Comparison of ENCODE assay signal across 8 mouse cellular contexts in genomic region chr19:41317315-41318095, GRCm38 (mm10). TPM values are rescaled to one million over a fixed set of nuclear protein-coding genes. Genes with fewer than 3 reads are reported as not detected.
DNase-seq lines count a peak whose midpoint lies in the region; ATAC-seq and TF ChIP-seq lines count a peak whose summit lies in the region.

No protein-coding gene starts in this region.

- peak; percentile 43 to 47 for DNase-seq in spleen, adult 2 months (ENCODE audit: low read depth in 1 of 2, low spot score in 2 of 2)
- DNase-seq in spleen, adult 12 weeks (ENCODE audit: low spot score) = no peak
- no peak for DNase-seq in urinary bladder, adult 18-20 months (ENCODE audit: low spot score in 2 of 2)

- peak; percentile 83; the same call in 1 of the 2 replicates for TF ChIP-seq CTCF in spleen, adult 2 months (IDR thresholded peaks at IDR 0.05; ENCODE audit: extremely low read depth, insufficient read depth, insufficient read length, insufficient replicate concordance)
- TF ChIP-seq CTCF in bone marrow, adult 2 months (IDR thresholded peaks at IDR 0.05; ENCODE audit: control insufficient read depth, insufficient read depth, low read length) = peak; percentile 72
- peak; percentile 84 for TF ChIP-seq CTCF in embryonic fibroblast, embryonic 13.5 days (IDR thresholded peaks at IDR 0.05; ENCODE audit: borderline replicate concordance, insufficient read depth, low read length)
- TF ChIP-seq CTCF in olfactory bulb, adult 2 months (IDR thresholded peaks at IDR 0.05; ENCODE audit: insufficient read depth, low read depth, low read length) = peak; percentile 69

- H3K4me2 ChIP-seq in kidney, embryonic 15.5 days = no peak overlapping the region
- H3K4me2 ChIP-seq in lung, embryonic 16.5 days (ENCODE audit: low read depth, low read length) = no peak overlapping the region

- TF ChIP-seq POLR2A in spleen, adult 2 months (IDR thresholded peaks at IDR 0.05; ENCODE audit: low read depth, low read length) = no peak
- TF ChIP-seq POLR2A in bone marrow, adult 2 months (IDR thresholded peaks at IDR 0.05; ENCODE audit: borderline replicate concordance, control insufficient read depth, low read depth, low read length) = no peak
- no peak for TF ChIP-seq POLR2A in embryonic fibroblast, embryonic 13.5 days (IDR thresholded peaks at IDR 0.05; ENCODE audit: low read depth, low read length)
- TF ChIP-seq POLR2A in olfactory bulb, adult 2 months (IDR thresholded peaks at IDR 0.05; ENCODE audit: insufficient read depth, low read depth, low read length) = no peak

- H3K4me3 ChIP-seq in spleen, adult 2 months (ENCODE audit: extremely low read depth, insufficient read depth, insufficient read length) = no peak overlapping the region
- no peak overlapping the region for H3K4me3 ChIP-seq in bone marrow, adult 2 months (replicated peaks; ENCODE audit: control insufficient read depth, low read depth, low read length)
- H3K4me3 ChIP-seq in embryonic fibroblast, embryonic 13.5 days (ENCODE audit: insufficient read depth, low read length) = no peak overlapping the region
- H3K4me3 ChIP-seq in kidney, embryonic 15.5 days (replicated peaks) = no peak overlapping the region
- H3K4me3 ChIP-seq in lung, embryonic 16.5 days (ENCODE audit: low read length) = no peak overlapping the region
- no peak overlapping the region for H3K4me3 ChIP-seq in olfactory bulb, adult 2 months (ENCODE audit: insufficient read depth, low read depth, low read length)

- H3K36me3 ChIP-seq in spleen, adult 2 months (ENCODE audit: control insufficient read depth, insufficient read depth, low read length) = peaks cover 33% of the 10 kb centered on the region
- no peaks in the 10 kb centered on the region for H3K36me3 ChIP-seq in kidney, embryonic 15.5 days
- no peaks in the 10 kb centered on the region for H3K36me3 ChIP-seq in lung, embryonic 16.5 days (ENCODE audit: control insufficient read depth, insufficient read depth, low read length)

- WGBS in spleen, adult 2 months = 61% methylated on average over 11 of the region's 11 CpGs
- WGBS in bone marrow, adult 2 months = 54% methylated on average over 11 of the region's 11 CpGs
- 39% methylated on average over 11 of the region's 11 CpGs for WGBS in kidney, embryonic 15.5 days
- WGBS in lung, embryonic 16.5 days = 25% methylated on average over 11 of the region's 11 CpGs
- WGBS in olfactory bulb, adult 2 months = 25% methylated on average over 11 of the region's 11 CpGs

- H3K27ac ChIP-seq in spleen, adult 2 months (ENCODE audit: insufficient read depth, low read length) = no peak overlapping the region
- H3K27ac ChIP-seq in bone marrow, adult 2 months (ENCODE audit: control insufficient read depth, insufficient read depth, low read depth, low read length, poor library complexity) = no peak overlapping the region
- no peak overlapping the region for H3K27ac ChIP-seq in embryonic fibroblast, embryonic 13.5 days (ENCODE audit: insufficient read depth, low read length)
- no peak overlapping the region for H3K27ac ChIP-seq in kidney, embryonic 15.5 days
- H3K27ac ChIP-seq in lung, embryonic 16.5 days (ENCODE audit: low read length) = no peak overlapping the region
- H3K27ac ChIP-seq in olfactory bulb, adult 2 months (ENCODE audit: insufficient read depth, low read depth, low read length) = no peak overlapping the region

- no peaks in the 10 kb centered on the region for H3K4me1 ChIP-seq in spleen, adult 2 months (ENCODE audit: control insufficient read depth, insufficient read depth, insufficient read length)
- peaks cover 3% of the 10 kb centered on the region for H3K4me1 ChIP-seq in bone marrow, adult 2 months (ENCODE audit: control insufficient read depth, insufficient read depth, low read length)
- no peaks in the 10 kb centered on the region for H3K4me1 ChIP-seq in embryonic fibroblast, embryonic 13.5 days (ENCODE audit: control insufficient read depth, insufficient read depth, low read length)
- H3K4me1 ChIP-seq in kidney, embryonic 15.5 days = no peaks in the 10 kb centered on the region
- no peaks in the 10 kb centered on the region for H3K4me1 ChIP-seq in lung, embryonic 16.5 days (replicated peaks; ENCODE audit: control insufficient read depth, insufficient read depth, low read length)
- H3K4me1 ChIP-seq in olfactory bulb, adult 2 months (ENCODE audit: control insufficient read depth, insufficient read depth, low read length) = no peaks in the 10 kb centered on the region

- H3K9ac ChIP-seq in kidney, embryonic 15.5 days = no peak overlapping the region
- H3K9ac ChIP-seq in lung, embryonic 16.5 days (ENCODE audit: low read length) = no peak overlapping the region

- H3K27me3 ChIP-seq in spleen, adult 2 months (ENCODE audit: control insufficient read depth, insufficient read depth, low read length) = no peaks in the 10 kb centered on the region
- H3K27me3 ChIP-seq in kidney, embryonic 15.5 days = peaks cover 12% of the 10 kb centered on the region; the same call in 1 of the 2 replicates
- H3K27me3 ChIP-seq in lung, embryonic 16.5 days (ENCODE audit: control insufficient read depth, insufficient read depth, low read depth, low read length) = no peaks in the 10 kb centered on the region; the same call in 1 of the 2 replicates

- H3K9me3 ChIP-seq in kidney, embryonic 15.5 days (replicated peaks) = no peaks in the 10 kb centered on the region
- no peaks in the 10 kb centered on the region for H3K9me3 ChIP-seq in lung, embryonic 16.5 days (ENCODE audit: control insufficient read depth, low read length)

- ATAC-seq in kidney, embryonic 15.5 days (replicated peaks; ENCODE audit: low FRiP score) = 0 out of 2 replicates have a peak, but pooled peaks have one; percentile 22
- ATAC-seq in lung, embryonic 16.5 days (ENCODE audit: low read depth) = peak; percentile 41; the same call in 1 of the 2 replicates

RNA-seq across cellular contexts. Expression of gene Tm9sf3, which starts 53.7 kb away (rescaled TPM):
- polyA plus RNA-seq in spleen, adult 2 months (2012; rRNA removed) = 23.8 and 26.2 TPM in 2 replicates
- polyA plus RNA-seq in bone marrow, adult 2 months (2011; ENCODE audit: insufficient read depth, insufficient read length, low replicate concordance, missing spikeins) = 19.7 and 38.0 TPM in 2 replicates
- 269 and 273 TPM in 2 replicates for polyA plus RNA-seq in embryonic fibroblast, embryonic 13.5 days (2011; ENCODE audit: insufficient read length, low read depth, missing spikeins)
- polyA plus RNA-seq in kidney, embryonic 15.5 days (2015; fragmentation: Nextera tagmentation; extraction: Ambion mirVana) = 137 and 149 TPM in 2 replicates
- 133 and 135 TPM in 2 replicates for polyA plus RNA-seq in lung, embryonic 16.5 days (2015; fragmentation: Nextera tagmentation; extraction: Ambion mirVana)
- polyA plus RNA-seq in olfactory bulb, adult 2 months (2012; ENCODE audit: insufficient read depth, insufficient read length, low replicate concordance, missing spikeins) = 56.4 and 131 TPM in 2 replicates

Comparison
In these comparisons a context has a peak if more than half of its experiments do, and no peak if none do; other contexts are left out.
1. DNase-seq: peak in spleen, adult 2 months (2 of 2); none in spleen, adult 12 weeks (single experiment) and urinary bladder, adult 18-20 months (0 of 2).
2. Peak in every context shown above with its lines, with median percentiles within 50 percentile points of each other: CTCF ChIP-seq.